Mouse (Mus musculus) testis, postnatal 14 days (tissue): ENCODE results near the gene Psmd8.

Source experiments
- DNase-seq: peaks from one replicate; pipeline ENCODE4 v3.0.0; 2021; ENCODE audit warnings: low spot score

The Psmd8 gene

DNA sequence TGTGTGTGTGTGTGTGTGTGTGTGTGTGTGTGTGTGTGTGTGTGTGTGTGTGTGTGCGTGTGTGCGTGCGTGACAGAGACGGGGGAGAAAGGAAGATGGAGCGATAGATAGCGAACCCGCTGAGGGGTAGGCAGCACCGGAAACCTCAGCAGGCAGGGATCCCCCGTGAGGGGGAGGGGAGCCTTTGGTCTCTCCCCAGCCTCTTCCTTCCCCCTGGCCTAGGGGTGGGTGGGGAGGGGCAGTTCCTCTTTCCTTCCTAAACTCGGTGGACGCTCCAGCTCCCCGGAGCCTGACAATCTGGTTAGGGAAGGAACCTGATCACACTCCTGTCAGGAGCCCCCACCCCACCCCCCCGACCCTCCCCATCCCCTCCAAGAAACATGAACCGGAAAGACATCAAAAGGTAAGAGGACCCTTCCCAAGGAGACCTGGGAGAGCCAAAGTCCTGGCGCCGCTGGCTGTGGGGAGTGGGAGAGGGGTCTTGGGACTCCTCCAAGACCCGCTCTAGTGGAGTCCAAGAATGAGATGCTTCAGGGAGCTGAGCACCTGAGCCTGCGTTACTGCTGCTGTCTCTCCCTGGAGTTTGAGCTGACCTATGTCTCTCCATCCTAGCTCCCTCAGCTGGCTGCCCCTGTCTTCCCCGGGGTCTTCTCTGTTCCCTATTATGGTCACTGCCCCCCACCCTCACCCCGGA, 45.7 kb downstream of the Psmd8 start, which contains the start of gene Rasgrp4:
Gene Rasgrp4, plus strand, starts transcription at position 159 of the 694 bp plus-strand sequence.
- no peak for DNase-seq

DNA sequence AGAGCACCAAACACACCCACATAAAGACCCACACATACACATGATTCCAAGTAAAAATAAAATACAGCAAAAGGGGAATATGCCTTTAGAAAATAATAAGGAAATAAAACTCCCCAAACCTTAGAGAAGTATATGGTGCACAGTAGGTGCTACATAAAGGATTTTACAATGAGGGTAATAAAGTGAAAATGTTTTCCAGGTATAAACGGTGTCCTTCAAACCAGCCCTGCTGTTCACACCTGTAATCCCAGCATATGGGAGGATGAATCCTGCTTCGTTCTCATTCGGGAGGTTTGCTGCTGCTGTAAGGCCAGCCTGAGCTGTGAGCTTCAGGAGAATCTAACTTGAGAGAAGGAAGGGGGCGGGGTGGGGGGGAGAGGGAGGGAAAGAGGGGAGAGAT, 46.3 kb downstream of the Psmd8 start:
- DNase-seq = no peak

DNA sequence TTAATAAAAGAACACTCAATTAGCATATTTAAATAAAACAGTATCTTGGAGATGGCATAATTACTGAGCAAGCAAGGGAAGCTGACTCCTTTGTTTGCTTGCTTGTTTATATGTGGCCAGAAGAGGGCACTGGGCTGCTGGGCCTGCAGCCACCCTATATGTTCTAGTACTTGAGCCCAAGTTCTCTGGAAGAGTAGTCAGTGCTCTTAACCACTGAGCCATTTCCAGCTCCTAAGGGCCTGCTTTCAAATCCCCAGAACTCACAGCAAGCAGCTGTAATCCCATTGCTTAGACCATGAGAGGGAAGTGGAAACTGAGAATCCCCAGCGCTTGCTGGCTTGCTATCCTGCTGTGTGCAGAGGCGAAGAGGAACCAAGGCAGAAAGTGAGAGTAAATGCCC, 51.8 kb downstream of the Psmd8 start:
- DNase-seq = no peak

DNA sequence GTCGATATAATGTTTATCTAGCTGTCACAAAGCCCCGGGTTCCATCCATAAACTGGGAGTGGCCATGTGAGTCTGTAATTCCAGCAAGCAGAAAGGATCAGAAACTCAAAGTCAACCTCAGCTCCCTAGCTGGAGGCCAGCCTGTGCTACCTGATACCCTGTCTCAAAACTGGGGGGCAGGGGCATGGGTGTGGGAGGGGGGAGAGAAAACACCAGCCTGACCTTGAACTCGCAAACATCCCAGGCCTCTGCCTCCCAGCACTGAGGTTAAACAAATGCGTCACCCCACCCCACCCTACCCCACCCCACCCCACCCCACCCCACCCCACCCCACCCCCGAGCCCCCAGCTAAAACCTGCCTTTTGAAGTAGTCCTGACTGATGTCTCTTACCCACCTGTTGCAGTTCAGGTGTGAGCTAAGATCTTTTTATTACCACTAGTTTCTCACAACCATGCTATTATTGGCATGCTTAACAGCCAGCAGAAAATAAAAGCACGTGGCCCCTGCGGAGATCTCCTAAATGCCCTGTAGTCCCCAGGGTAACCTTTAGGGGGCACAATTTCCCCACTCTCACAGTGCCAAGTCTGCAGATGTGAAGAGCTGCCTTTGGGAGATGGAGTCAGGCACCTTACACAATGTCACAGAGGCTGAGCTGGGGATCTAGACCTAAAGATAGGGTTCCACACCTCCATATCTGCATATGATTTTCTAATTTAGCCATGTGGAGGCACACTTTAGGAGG, 54.2 kb downstream of the Psmd8 start:
- DNase-seq = no peak

DNA sequence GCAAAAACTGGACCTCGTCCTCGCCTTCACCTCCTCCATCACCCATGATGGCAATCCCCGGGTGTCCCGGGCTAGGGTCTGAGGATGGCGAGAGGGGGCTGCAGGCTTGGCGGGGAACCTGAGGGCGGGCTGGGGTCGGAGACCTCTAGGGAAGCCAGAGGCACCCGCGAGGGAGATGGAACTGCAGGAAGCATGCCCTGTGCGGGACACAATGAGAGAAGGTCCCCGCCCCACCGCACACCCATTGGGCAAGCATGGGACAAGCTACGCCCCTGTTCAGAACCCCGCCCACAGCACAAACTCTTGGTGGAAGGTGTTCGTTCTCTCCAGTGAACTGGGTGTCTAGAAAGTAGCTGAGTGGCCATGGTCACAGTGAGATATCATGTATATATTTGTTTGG, 55.5 kb downstream of the Psmd8 start, which contains the start of gene Ryr1:
Gene Ryr1, minus strand, starts transcription at position 210 of the 400 bp plus-strand sequence.
- peak; percentile 53 for DNase-seq
